Mouse (Mus musculus): ENCODE data around the gene Tssk2. TPM values are rescaled to one million over a fixed set of nuclear protein-coding genes. Genes with fewer than 3 reads are reported as not detected.

Tssk2 gene
- polyA plus RNA-seq, 1 experiment from 2014 or later = not detected

DNA sequence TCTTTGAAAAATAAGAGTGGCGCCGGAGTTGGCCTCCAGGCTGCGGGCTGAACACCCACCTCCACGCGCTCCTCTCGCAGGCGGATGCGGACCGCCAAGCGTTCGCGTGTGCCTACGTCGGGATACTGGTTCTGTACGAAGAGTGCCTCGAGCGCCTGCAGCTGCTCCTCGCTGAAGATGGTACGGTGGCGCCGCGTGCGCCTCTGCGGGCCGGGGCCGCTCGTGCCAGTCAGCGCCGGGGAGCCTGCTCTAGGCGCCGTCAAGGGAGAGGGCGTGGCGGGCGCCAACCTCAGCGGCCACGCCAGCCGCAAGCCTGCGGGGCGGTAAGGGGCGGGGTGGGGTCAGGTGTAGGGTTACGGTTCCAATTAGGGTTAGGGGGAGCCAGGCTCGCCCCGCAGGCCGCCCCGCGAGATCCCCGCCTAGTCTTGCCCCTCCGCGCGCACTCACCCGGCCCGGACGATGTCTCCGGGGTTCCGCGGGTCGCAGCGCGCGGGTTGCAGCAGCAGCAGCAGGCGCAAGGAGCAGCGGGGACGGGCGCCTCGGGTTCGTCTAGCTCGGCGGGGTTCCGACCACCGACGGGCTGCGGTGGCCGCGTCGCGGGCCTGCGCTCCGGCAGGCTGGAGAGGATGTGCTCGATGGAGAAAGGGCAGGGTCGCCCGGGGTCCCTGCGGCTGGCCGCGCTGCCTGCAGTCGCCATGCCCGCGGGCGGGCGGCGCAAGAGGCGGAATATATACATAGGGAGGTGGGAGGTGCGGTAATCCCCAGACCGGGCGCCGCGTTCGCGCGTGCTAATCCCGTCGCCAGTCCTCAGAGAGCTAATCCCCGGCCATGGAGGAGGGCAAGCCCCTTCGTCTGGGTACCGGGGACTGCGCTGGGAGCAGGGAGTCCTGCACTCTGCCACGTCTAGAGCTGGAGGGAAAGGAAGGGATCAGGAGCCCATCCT, 16.1 kb downstream of the Tssk2 start, which contains the start of gene Gsc2:
TSS of gene Gsc2 (minus strand) at position 753 of the 943 bp plus-strand sequence.
- peak within 1 kb of the TSS; percentile 55 for H3K4me2 ChIP-seq
- no peak within 1 kb of the TSS for H3K27ac ChIP-seq (replicated peaks)
- H3K9me3 ChIP-seq = no peaks in the 10 kb centered on the region
- under 1% methylated on average over 104 of the region's 106 CpGs for WGBS
- peaks cover 19% of the 10 kb centered on the region for H3K4me1 ChIP-seq (replicated peaks)
- H3K9ac ChIP-seq = no peak within 1 kb of the TSS
- no peak for ATAC-seq (ENCODE audit: low FRiP score, low read depth)
- peak within 1 kb of the TSS; percentile 29 for H3K4me3 ChIP-seq
- peaks cover 67% of the 10 kb centered on the region for H3K27me3 ChIP-seq
- no peaks in the 10 kb centered on the region for H3K36me3 ChIP-seq

- H3K36me3 ChIP-seq = peaks cover 10% of the 10 kb centered on the region
- H3K9ac ChIP-seq = peak overlapping the region; percentile 16; the same call in 1 of the 2 replicates
- peaks cover 31% of the 10 kb centered on the region for H3K4me1 ChIP-seq (replicated peaks)
- peak overlapping the region; percentile 88 for H3K4me2 ChIP-seq
- 13% methylated on average over 20 of the region's 20 CpGs for WGBS
- no peak overlapping the region for H3K27ac ChIP-seq (replicated peaks)
- H3K9me3 ChIP-seq = no peaks in the 10 kb centered on the region
- H3K4me3 ChIP-seq = no peak overlapping the region
- ATAC-seq (ENCODE audit: low FRiP score, low read depth) = no peak
- peaks cover 32% of the 10 kb centered on the region for H3K27me3 ChIP-seq
Observed at GRCm38 (mm10) chr16:17920586-17920985, 22.1 kb downstream of the Tssk2 start.

DNA sequence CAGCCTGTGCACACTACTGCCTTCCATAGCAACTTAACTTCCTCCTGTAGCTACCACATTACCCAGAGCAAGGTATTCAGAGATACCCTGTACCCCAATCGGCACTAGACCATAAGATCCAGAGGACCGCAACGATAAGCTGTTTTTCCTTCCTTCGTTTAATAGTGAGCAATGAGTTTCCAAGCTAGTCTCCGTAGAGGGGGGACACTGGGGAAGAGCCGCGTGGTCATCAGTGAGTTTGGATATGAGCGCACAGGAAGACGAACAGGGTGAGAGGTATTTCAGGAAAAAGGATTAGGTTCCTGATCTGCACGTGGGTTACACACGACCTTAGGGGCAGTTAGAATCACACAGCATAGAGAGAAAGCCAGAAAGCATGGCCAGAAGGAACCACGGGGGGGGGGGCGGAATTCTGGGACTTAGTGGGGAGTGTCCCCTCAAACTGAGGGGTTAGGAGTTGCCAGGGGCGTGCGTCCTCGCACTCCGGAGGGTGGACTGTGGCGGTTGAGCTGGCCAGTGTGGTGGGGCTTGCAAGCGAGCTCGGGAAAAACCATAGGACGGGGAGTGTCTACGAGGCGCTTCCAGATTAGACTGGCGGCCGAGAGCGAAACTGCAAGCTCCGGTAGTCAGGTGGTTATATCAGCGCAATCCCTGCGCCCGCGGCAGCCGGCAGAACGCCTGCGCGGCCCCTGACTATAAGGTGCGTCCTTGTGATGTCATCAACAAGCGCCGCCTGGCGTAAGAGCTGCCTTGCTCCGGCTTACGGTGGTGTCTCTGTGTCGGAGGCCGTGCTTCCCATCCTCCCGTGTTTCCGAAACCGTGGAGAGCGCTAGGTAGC, 23.1 kb downstream of the Tssk2 start:
- Histone ChIP-seq H3K4me2 (peak overlapping the region; percentile 88), H3K27ac (replicated peaks) (peak overlapping the region; percentile 92), H3K27me3 (peaks cover 22% of the 10 kb centered on the region), H3K9me3 (no peaks in the 10 kb centered on the region), H3K36me3 (peaks cover 18% of the 10 kb centered on the region), H3K9ac (peak overlapping the region; percentile 81), H3K4me1 (replicated peaks) (peaks cover 41% of the 10 kb centered on the region), H3K4me3 (peak overlapping the region; percentile 80)
- 2% methylated on average over 47 of the region's 47 CpGs for WGBS
- ATAC-seq (ENCODE audit: low FRiP score, low read depth) = peak; percentile 95

DNA sequence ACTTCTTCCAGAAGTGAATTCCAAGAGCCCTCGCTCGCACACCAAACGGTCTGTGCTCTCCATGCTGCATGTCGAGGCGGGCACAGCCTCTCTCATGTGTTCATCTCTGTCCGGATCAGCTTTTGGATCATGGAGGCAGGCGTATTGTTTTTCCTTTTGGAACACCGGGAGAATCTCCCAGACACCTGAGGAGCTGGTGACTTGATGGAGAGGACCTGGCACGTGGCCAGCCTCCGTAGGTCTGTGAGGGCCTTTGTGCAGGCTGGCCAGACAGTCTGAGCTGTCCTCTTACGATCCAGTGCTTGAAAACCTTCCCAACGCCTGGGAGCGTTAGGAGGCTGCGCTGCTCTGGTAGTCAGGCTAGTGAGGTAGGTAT, 23.7 kb downstream of the Tssk2 start:
- Histone ChIP-seq H3K27ac (replicated peaks) (peak overlapping the region; percentile 92), H3K4me1 (replicated peaks) (peaks cover 47% of the 10 kb centered on the region)
- WGBS = under 1% methylated on average over 14 of the region's 14 CpGs

GRCm38 (mm10) chr16:17927351-17928082, 29.1 kb downstream of the Tssk2 start:
- Histone ChIP-seq H3K27me3 (no peaks in the 10 kb centered on the region), H3K4me2 (peak overlapping the region; percentile 71), H3K4me1 (replicated peaks) (peaks cover 36% of the 10 kb centered on the region), H3K36me3 (peaks cover 18% of the 10 kb centered on the region), H3K4me3 (peak overlapping the region; percentile 75), H3K9ac (peak overlapping the region; percentile 81), H3K27ac (replicated peaks) (peak overlapping the region; percentile 85), H3K9me3 (no peaks in the 10 kb centered on the region)
- WGBS = under 1% methylated on average over 72 of the region's 72 CpGs
- peak; percentile 58 for ATAC-seq (ENCODE audit: low FRiP score, low read depth)

More for the DNA sequence above, 23.7 kb downstream of the Tssk2 start:
- peak; percentile 13 for ATAC-seq (ENCODE audit: low FRiP score, low read depth)
- Histone ChIP-seq H3K9ac (peak overlapping the region; percentile 81), H3K4me3 (peak overlapping the region; percentile 80), H3K36me3 (peaks cover 18% of the 10 kb centered on the region), H3K4me2 (peak overlapping the region; percentile 88), H3K9me3 (no peaks in the 10 kb centered on the region), H3K27me3 (peaks cover 16% of the 10 kb centered on the region)

- Histone ChIP-seq H3K9ac (peak within 1 kb of the TSS; percentile 81), H3K27ac (replicated peaks) (peak within 1 kb of the TSS; percentile 85), H3K27me3 (no peaks in the 10 kb centered on the region), H3K9me3 (no peaks in the 10 kb centered on the region), H3K4me2 (peak within 1 kb of the TSS; percentile 71), H3K4me1 (replicated peaks) (peaks cover 30% of the 10 kb centered on the region), H3K4me3 (peak within 1 kb of the TSS; percentile 75), H3K36me3 (peaks cover 18% of the 10 kb centered on the region)
- 0% methylated on average over 47 of the region's 47 CpGs for WGBS
- peak; percentile 88 for ATAC-seq (ENCODE audit: low FRiP score, low read depth)
Observed at GRCm38 (mm10) chr16:17928087-17928580, 29.7 kb downstream of the Tssk2 start, which contains the start of gene Slc25a1. Gene Slc25a1, minus strand, starts transcription at chr16:17928219.

DNA sequence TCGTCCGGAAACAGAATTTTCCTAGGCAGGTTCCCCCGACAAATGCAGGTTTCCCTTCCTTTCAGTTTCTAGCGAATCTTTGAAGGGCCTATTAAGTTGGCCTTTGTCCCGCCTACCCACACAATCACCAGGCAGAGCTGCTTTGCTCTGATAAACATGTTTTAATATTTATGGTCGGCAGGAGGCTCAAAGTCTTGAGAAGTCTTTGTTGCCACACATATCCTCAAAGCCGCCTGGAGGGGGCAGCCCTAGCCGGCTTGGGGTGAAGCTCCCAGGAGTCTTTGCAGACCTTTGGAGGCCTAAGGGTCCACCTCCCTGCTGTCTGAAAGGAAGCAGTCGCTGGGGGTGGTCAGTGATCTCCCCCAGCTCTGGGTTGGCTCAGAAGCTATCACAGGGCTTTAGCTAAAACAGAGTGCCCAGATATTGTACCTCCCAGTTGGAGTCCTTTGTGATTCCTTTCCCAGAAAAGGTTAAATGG, 30.2 kb downstream of the Tssk2 start:
- H3K27me3 ChIP-seq = no peaks in the 10 kb centered on the region
- H3K36me3 ChIP-seq = peaks cover 18% of the 10 kb centered on the region
- H3K27ac ChIP-seq (replicated peaks) = peak overlapping the region; percentile 85
- H3K4me2 ChIP-seq = peak overlapping the region; percentile 71
- WGBS = 0% methylated on average over 9 of the region's 9 CpGs
- no peaks in the 10 kb centered on the region for H3K9me3 ChIP-seq
- H3K9ac ChIP-seq = peak overlapping the region; percentile 81
- peaks cover 26% of the 10 kb centered on the region for H3K4me1 ChIP-seq (replicated peaks)
- H3K4me3 ChIP-seq = peak overlapping the region; percentile 75
- peak; percentile 23 for ATAC-seq (ENCODE audit: low FRiP score, low read depth)

DNA sequence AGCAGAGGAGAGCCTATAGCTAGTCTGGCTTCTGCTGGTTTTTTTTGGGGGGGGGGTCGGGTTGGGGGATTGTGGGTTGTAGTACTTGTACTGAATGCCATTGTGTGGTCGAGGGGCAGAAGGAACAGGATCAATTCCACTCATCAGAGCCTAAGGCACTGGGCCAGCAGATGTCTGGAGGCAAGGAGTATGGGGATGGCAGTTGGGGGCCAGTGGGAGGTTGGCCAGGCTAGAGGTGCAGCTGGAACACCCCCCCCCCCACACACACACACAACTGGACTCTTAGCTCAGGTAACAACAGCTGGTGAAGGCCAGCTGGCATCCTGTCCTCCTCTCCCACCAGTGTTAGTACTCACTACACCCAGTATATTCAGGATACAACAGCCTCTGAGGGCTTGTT, 30.8 kb downstream of the Tssk2 start:
- peaks cover 26% of the 10 kb centered on the region for H3K4me1 ChIP-seq (replicated peaks)
- H3K4me3 ChIP-seq = no peak overlapping the region
- WGBS = 4% methylated on average over 2 of the region's 2 CpGs
- peak overlapping the region; percentile 71 for H3K4me2 ChIP-seq
- H3K9ac ChIP-seq = no peak overlapping the region
- peaks cover 18% of the 10 kb centered on the region for H3K36me3 ChIP-seq
- H3K27ac ChIP-seq (replicated peaks) = peak overlapping the region; percentile 85
- ATAC-seq (ENCODE audit: low FRiP score, low read depth) = peak; percentile 7; the same call in 1 of the 2 replicates
- no peaks in the 10 kb centered on the region for H3K27me3 ChIP-seq
- H3K9me3 ChIP-seq = no peaks in the 10 kb centered on the region

- Histone ChIP-seq H3K4me3 (no peak overlapping the region), H3K9ac (no peak overlapping the region), H3K4me1 (replicated peaks) (peaks cover 22% of the 10 kb centered on the region), H3K4me2 (no peak overlapping the region), H3K36me3 (peaks cover 17% of the 10 kb centered on the region), H3K9me3 (no peaks in the 10 kb centered on the region), H3K27me3 (no peaks in the 10 kb centered on the region), H3K27ac (replicated peaks) (no peak overlapping the region)
- WGBS = 50% methylated on average over 2 of the region's 2 CpGs
- ATAC-seq (ENCODE audit: low FRiP score, low read depth) = no peak
Observed at GRCm38 (mm10) chr16:17929631-17930030, 31.2 kb downstream of the Tssk2 start.

GRCm38 (mm10) chr16:17931906-17932460, 33.5 kb downstream of the Tssk2 start:
- Histone ChIP-seq H3K4me3 (no peak overlapping the region), H3K9me3 (no peaks in the 10 kb centered on the region)
- 75% methylated on average over 5 of the region's 5 CpGs for WGBS

More at GRCm38 (mm10) chr16:17931906-17932460, 33.5 kb downstream of the Tssk2 start:
- no peak for ATAC-seq (ENCODE audit: low FRiP score, low read depth)
- peaks cover 8% of the 10 kb centered on the region for H3K4me1 ChIP-seq (replicated peaks)
- no peaks in the 10 kb centered on the region for H3K27me3 ChIP-seq
- H3K4me2 ChIP-seq = no peak overlapping the region
- H3K36me3 ChIP-seq = no peaks in the 10 kb centered on the region
- H3K9ac ChIP-seq = no peak overlapping the region
- no peak overlapping the region for H3K27ac ChIP-seq (replicated peaks)
